Mouse (Mus musculus) brain, embryonic 14.5 days (tissue): ENCODE results near the gene Aire.

ENCODE experiments used
- CTCF ChIP-seq: fragments of 200-500 bp; IDR thresholded peaks from 2 replicates; pipeline ENCODE4 v1.5.1; 2012; ENCODE audit warnings: inconsistent platforms, mild to moderate bottlenecking, moderate library complexity, borderline replicate concordance; ENCODE audit not compliant: insufficient read depth, insufficient read length; ENCODE audit errors: extremely low read depth
- POLR2A ChIP-seq: fragments of 200-500 bp; IDR thresholded peaks from 2 replicates; pipeline ENCODE4 v1.6.1; 2012; ENCODE audit warnings: mild to moderate bottlenecking, inconsistent platforms, borderline replicate concordance; ENCODE audit not compliant: poor library complexity, insufficient read depth, insufficient read length, severe bottlenecking; ENCODE audit errors: extremely low read depth

GRCm38 (mm10) chr10:78037139-78037538 is 6.3 kb downstream of the Aire start:
- TF ChIP-seq CTCF (no peak), POLR2A (no peak)
